Mouse (Mus musculus): ENCODE data around the gene Gm11639.

- TF ChIP-seq CEBPB (IDR thresholded peaks at IDR 0.05; ENCODE audit: low read depth) (no peak), MAX (IDR thresholded peaks at IDR 0.05) (no peak), CTCF (IDR thresholded peaks at IDR 0.05; ENCODE audit: control insufficient read depth, insufficient read depth, insufficient read length) (no peak), MYOD1 (IDR thresholded peaks at IDR 0.05; ENCODE audit: control insufficient read depth, insufficient read length, low read depth) (no peak)
Measured at GRCm38 (mm10) chr11:104971322-104971721, 285.8 kb downstream of the Gm11639 start.

All from C2C12 (cell line).